Mouse (Mus musculus) forebrain, embryonic 11.5 days (tissue): Measurements from ENCODE around the gene Ipo5. TPM values are rescaled to one million over a fixed set of nuclear protein-coding genes. Genes with fewer than 3 reads are reported as not detected.

Experiments
- ATAC-seq: fragments of 200-750 bp; cut with Nextera tagmentation; replicated peaks from 2 replicates; pipeline ENCODE4 v1.8.0; 2017; ENCODE audit warnings: moderate TSS enrichment; ENCODE audit not compliant: low FRiP score
- DNase-seq: peaks from one replicate; pipeline ENCODE4 v3.0.0-alpha.2; 2017; ENCODE audit warnings: low spot score
- H3K27ac ChIP-seq: fragments of 300-500 bp; sonication (generic); 2 replicates; pipeline ENCODE4 v1.5.1; 2014; ENCODE audit warnings: low read depth, low read length
- H3K27me3 ChIP-seq: fragments of 300-500 bp; sonication (generic); 2 replicates; pipeline ENCODE4 v1.6.1; 2014; ENCODE audit warnings: mild to moderate bottlenecking, low read length, mixed read lengths; ENCODE audit not compliant: control insufficient read depth, insufficient read depth
- H3K36me3 ChIP-seq: fragments of 300-500 bp; sonication (generic); 2 replicates; pipeline ENCODE4 v1.6.1; 2014; ENCODE audit warnings: mild to moderate bottlenecking, low read length, moderate library complexity, mixed read lengths; ENCODE audit not compliant: control insufficient read depth, insufficient read depth
- H3K4me1 ChIP-seq: fragments of 300-500 bp; sonication (generic); replicated peaks from 2 replicates; pipeline ENCODE4 v1.6.1; 2014; ENCODE audit warnings: low read length, mixed read lengths; ENCODE audit not compliant: control insufficient read depth, insufficient read depth
- H3K4me2 ChIP-seq: fragments of 300-500 bp; sonication (generic); 2 replicates; pipeline ENCODE4 v1.6.1; 2014; ENCODE audit warnings: low read depth, mild to moderate bottlenecking, low read length, moderate library complexity, mixed read lengths; ENCODE audit not compliant: severe bottlenecking
- H3K4me3 ChIP-seq: fragments of 300-500 bp; sonication (generic); 2 replicates; pipeline ENCODE4 v1.5.1; 2014; ENCODE audit warnings: low read depth, low read length
- H3K9ac ChIP-seq: fragments of 300-500 bp; sonication (generic); 2 replicates; pipeline ENCODE4 v1.6.1; 2014; ENCODE audit warnings: low read length
- H3K9me3 ChIP-seq: fragments of 300-500 bp; sonication (generic); 2 replicates; pipeline ENCODE4 v1.6.1; 2016; ENCODE audit warnings: low read length, mixed read lengths; ENCODE audit not compliant: control insufficient read depth
- WGBS: fragments of 180-500 bp; shearing (Covaris S2); extraction: QIAGEN DNeasy Blood & Tissue Kit; methylation state at CpG from one replicate; pipeline ENCODE4 v1.1.7; 2014; 5-methylcytosine and 5-hydroxymethylcytosine counted together
- polyA plus RNA-seq: library from polyadenylated mRNA; unstranded; fragments of >200 nt; fragmentation: Nextera tagmentation; extraction: Ambion mirVana; gene quantifications from 2 replicates; pipeline ENCODE4 v1.2.1, GENCODE M21; 2014

Ipo5 gene
- 181 and 183 TPM in 2 replicates for polyA plus RNA-seq

DNA sequence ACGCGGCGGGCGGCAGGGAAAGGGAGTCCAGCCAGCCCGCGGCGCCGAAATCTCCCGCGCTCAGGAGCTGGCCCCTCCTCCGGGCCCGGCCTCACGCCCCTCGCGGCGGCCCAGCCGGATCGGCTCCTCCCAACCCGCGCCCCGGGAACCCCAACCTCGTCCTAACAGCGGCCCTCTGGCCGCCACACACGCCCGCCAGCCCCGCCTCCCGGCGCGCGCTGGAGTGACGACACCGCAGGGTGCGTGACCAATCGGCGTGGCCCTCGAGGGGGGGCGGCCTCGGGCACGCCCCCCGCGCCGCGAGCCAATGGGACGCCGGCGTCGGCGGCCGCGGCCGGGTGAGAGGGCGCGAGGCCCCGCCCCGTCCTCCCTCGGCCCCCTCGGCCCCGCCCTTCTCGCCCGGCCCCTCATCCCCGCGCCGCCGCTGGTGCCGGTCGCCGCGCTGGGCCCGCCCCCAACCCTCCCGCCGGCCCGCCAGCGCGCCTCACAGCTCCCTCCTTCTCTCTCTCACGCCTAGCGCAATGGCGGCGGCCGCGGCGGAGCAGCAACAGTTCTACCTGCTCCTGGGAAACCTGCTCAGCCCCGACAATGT, at the start of gene Ipo5:
Gene Ipo5 (plus strand): TSS at position 492 of the 592 bp plus-strand sequence.
- Histone ChIP-seq H3K4me2 (peak within 1 kb of the TSS; percentile 73), H3K9ac (peak within 1 kb of the TSS; percentile 93), H3K27me3 (no peaks in the 10 kb centered on the region), H3K36me3 (no peaks in the 10 kb centered on the region), H3K9me3 (no peaks in the 10 kb centered on the region), H3K4me3 (peak within 1 kb of the TSS; percentile 93), H3K27ac (peak within 1 kb of the TSS; percentile 83), H3K4me1 (0 out of 2 replicates have a peak, but pooled peaks cover under 1% of the 10 kb centered on the region)
- ATAC-seq (peak; percentile 96), DNase-seq (peak; percentile 99)
- WGBS = 0% methylated on average over 44 of the region's 83 CpGs

DNA sequence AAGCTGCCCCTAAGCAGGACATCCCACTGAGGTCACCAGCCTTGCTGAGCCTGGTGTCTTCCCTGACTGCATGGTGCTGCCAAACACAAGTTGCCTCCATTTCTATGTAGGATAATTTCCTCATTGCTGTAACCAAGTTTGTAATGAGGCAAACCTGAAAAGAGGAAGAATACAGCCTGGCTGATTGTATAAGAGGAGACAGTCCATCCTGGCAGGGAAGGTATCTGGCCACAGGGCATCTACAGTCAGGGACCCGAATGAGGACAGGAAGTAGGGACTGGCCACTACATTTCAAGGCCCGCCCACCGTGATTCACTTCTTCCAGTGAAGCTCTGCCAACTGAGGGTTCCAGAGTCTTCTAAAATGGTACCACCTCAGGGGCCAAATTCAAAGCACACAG, 47.8 kb upstream of the Ipo5 start:
- 92% methylated on average over 3 of the region's 3 CpGs for WGBS
- Histone ChIP-seq H3K9ac (no peak overlapping the region), H3K27me3 (no peaks in the 10 kb centered on the region), H3K4me1 (no peaks in the 10 kb centered on the region), H3K36me3 (no peaks in the 10 kb centered on the region), H3K4me2 (no peak overlapping the region), H3K4me3 (no peak overlapping the region), H3K9me3 (no peaks in the 10 kb centered on the region; the same call in 1 of the 2 replicates), H3K27ac (no peak overlapping the region)
- DNase-seq (no peak), ATAC-seq (no peak)

DNA sequence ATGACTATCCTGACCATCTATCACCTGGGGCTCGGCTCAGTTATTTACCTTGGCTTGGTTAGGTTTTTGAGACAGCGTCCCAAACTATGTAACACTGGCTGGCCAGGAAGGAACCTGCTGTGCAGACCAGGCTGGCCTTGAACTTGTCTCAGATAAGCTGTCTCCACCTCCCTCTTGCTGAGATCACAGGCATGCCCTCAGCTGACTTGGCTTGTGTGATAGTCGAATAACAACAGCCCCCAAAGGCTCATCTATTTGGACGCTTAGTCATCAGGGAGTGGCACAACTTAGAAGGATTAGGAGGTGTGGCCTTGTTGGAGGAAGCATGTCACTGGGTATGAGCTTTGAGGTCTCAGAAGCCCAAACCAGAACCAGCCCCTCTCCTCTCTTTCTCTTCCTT, 46.1 kb upstream of the Ipo5 start:
- no peak overlapping the region for H3K4me2 ChIP-seq
- ATAC-seq (no peak), DNase-seq (no peak)
- H3K36me3 ChIP-seq = no peaks in the 10 kb centered on the region
- H3K27me3 ChIP-seq = no peaks in the 10 kb centered on the region
- no peak overlapping the region for H3K27ac ChIP-seq
- no peak overlapping the region for H3K4me3 ChIP-seq
- H3K9ac ChIP-seq = no peak overlapping the region
- H3K9me3 ChIP-seq = no peaks in the 10 kb centered on the region; the same call in 1 of the 2 replicates
- WGBS = 84% methylated on average over 4 of the region's 4 CpGs
- H3K4me1 ChIP-seq = no peaks in the 10 kb centered on the region

DNA sequence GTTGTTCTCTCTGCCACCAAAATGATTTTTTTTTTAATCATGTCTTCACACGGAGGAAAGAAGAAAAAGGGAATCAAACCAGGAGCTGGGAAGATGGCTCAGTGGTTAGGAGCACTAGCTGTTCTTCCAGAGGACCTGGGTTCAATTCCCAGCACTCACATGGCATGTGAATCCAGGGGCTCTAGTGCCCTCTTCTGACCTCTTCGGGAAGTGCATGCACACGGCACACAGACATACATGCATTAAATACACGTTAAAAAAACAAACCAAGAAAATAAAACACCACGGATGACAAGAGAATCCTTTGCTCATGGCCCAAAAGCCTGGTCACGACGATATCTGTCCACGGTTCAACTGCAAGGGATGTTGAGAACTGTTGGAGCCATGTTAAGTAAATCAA, 44.5 kb upstream of the Ipo5 start:
- no peak overlapping the region for H3K4me2 ChIP-seq
- H3K9me3 ChIP-seq = no peaks in the 10 kb centered on the region; the same call in 1 of the 2 replicates
- H3K9ac ChIP-seq = no peak overlapping the region
- DNase-seq = no peak
- no peak for ATAC-seq
- H3K36me3 ChIP-seq = no peaks in the 10 kb centered on the region
- WGBS = 95% methylated on average over 8 of the region's 8 CpGs
- no peaks in the 10 kb centered on the region for H3K27me3 ChIP-seq
- H3K4me1 ChIP-seq = no peaks in the 10 kb centered on the region
- no peak overlapping the region for H3K4me3 ChIP-seq
- no peak overlapping the region for H3K27ac ChIP-seq

GRCm38 (mm10) chr14:120867121-120867520, 43.9 kb upstream of the Ipo5 start:
- Histone ChIP-seq H3K4me1 (no peaks in the 10 kb centered on the region), H3K4me3 (no peak overlapping the region), H3K9me3 (no peaks in the 10 kb centered on the region; the same call in 1 of the 2 replicates), H3K36me3 (no peaks in the 10 kb centered on the region), H3K9ac (no peak overlapping the region), H3K27me3 (no peaks in the 10 kb centered on the region), H3K27ac (no peak overlapping the region), H3K4me2 (no peak overlapping the region)
- no peak for DNase-seq
- 96% methylated on average over 5 of the region's 5 CpGs for WGBS
- no peak for ATAC-seq

DNA sequence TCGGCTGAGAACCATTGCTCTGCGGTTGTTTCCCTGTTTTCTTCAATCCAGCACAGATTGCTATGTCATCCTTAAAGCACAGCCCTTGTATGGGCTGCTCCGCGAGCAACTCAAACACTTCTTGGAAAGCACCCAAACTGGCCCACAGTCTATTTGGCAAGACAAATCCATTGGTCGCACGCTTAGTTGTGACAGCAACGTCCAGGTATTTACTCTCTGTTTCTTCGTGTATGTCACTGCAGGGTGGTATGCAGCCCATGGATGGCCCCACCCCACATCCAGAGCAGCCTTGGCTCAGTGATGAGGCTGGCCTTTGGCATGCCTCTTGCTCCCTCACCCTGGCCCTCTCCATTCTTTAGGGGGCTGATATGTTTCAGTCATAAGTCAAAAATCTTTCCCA, 42.5 kb upstream of the Ipo5 start:
- Histone ChIP-seq H3K27ac (no peak overlapping the region), H3K36me3 (no peaks in the 10 kb centered on the region), H3K9me3 (no peaks in the 10 kb centered on the region), H3K4me1 (no peaks in the 10 kb centered on the region), H3K27me3 (no peaks in the 10 kb centered on the region), H3K9ac (no peak overlapping the region), H3K4me2 (no peak overlapping the region), H3K4me3 (no peak overlapping the region)
- no peak for DNase-seq
- WGBS = 87% methylated on average over 8 of the region's 8 CpGs
- ATAC-seq = no peak

DNA sequence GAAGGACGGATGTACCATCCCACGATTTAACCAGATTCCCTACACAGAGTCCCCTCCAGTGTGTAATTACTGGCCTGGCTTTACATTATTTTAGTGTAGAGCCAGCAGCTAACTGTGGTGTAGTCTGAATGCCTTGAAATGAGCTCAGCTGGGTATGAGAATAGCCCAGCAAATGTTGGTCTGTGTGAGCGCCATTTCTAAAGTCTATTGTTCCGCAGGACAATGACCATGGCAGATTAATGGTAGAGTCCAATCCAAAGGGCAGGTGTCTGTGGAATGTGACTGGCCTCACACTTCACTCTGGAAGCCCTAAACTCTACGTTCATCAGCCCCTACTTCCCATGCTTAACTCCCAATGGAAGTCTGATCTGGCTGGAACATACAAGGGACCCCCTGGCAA, 40.3 kb upstream of the Ipo5 start:
- no peaks in the 10 kb centered on the region for H3K36me3 ChIP-seq
- H3K9me3 ChIP-seq = no peaks in the 10 kb centered on the region
- no peaks in the 10 kb centered on the region for H3K4me1 ChIP-seq
- H3K27ac ChIP-seq = no peak overlapping the region
- H3K27me3 ChIP-seq = no peaks in the 10 kb centered on the region
- H3K4me3 ChIP-seq = no peak overlapping the region
- WGBS = 55% methylated on average over 5 of the region's 5 CpGs
- ATAC-seq = peak; percentile 27; the same call in 1 of the 2 replicates
- H3K9ac ChIP-seq = no peak overlapping the region
- no peak for DNase-seq
- no peak overlapping the region for H3K4me2 ChIP-seq

DNA sequence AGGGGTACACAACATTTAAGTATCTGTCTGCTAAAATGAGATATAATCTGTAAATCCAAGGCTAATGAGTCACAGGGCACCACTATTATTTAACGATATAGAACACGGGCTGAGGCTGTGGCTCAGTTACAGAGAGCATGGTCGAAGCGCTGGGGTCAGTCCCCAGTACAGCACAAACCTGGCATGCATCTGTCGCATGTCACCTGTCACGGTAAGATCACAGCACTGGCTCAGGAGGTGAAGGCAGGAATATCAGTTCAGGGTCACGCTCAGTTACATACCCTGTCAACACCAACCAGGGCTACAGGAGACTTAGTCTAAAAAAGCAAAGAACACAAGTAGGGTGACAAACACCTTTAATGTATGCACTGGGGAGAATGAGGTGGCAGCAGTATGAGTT, 36.6 kb upstream of the Ipo5 start:
- Histone ChIP-seq H3K4me3 (no peak overlapping the region), H3K9me3 (no peaks in the 10 kb centered on the region), H3K4me1 (no peaks in the 10 kb centered on the region; the same call in 1 of the 2 replicates), H3K27ac (no peak overlapping the region), H3K4me2 (no peak overlapping the region), H3K9ac (no peak overlapping the region), H3K36me3 (no peaks in the 10 kb centered on the region), H3K27me3 (no peaks in the 10 kb centered on the region)
- DNase-seq (no peak), ATAC-seq (no peak)
- WGBS = 95% methylated on average over 7 of the region's 7 CpGs

- Histone ChIP-seq H3K36me3 (no peaks in the 10 kb centered on the region), H3K27ac (no peak overlapping the region), H3K9me3 (no peaks in the 10 kb centered on the region), H3K4me1 (no peaks in the 10 kb centered on the region; the same call in 1 of the 2 replicates), H3K4me3 (no peak overlapping the region), H3K4me2 (no peak overlapping the region), H3K9ac (no peak overlapping the region), H3K27me3 (no peaks in the 10 kb centered on the region)
- DNase-seq (no peak), ATAC-seq (no peak)
- WGBS = 75% methylated on average over 9 of the region's 9 CpGs
Measured at GRCm38 (mm10) chr14:120875144-120875543, 35.9 kb upstream of the Ipo5 start.
